Comparison of ENCODE assay signal across 9 mouse cellular contexts in genomic region chr19:57367201-57367600, GRCm38 (mm10). TPM values are rescaled to one million over a fixed set of nuclear protein-coding genes. Genes with fewer than 3 reads are reported as not detected.
DNase-seq lines count a peak whose midpoint lies in the region; ATAC-seq and TF ChIP-seq lines count a peak whose summit lies in the region.
"Had no signal": no experiment of that assay in that cellular context is flagged by ENCODE, and none has a peak within 500 bp of the region (broad histone marks: within the 10 kb centered on the region; RNA-seq: fewer than 3 reads in every experiment).

No protein-coding gene starts in this region.

- no peaks in the 10 kb centered on the region for H3K27me3 ChIP-seq in heart, embryonic 16.5 days (ENCODE audit: control insufficient read depth, insufficient read depth, low read length)
- no peaks in the 10 kb centered on the region for H3K27me3 ChIP-seq in liver, embryonic 15.5 days
- no peaks in the 10 kb centered on the region for H3K27me3 ChIP-seq in small intestine, adult 2 months (ENCODE audit: control insufficient read depth, insufficient read depth, low read length)
- no peaks in the 10 kb centered on the region for H3K27me3 ChIP-seq in hindbrain, embryonic 13.5 days
- H3K27me3 ChIP-seq: midbrain, embryonic 13.5 days had no signal

- 47% methylated on average over 4 of the region's 4 CpGs for WGBS in heart, embryonic 16.5 days
- 74% methylated on average over 4 of the region's 4 CpGs for WGBS in liver, embryonic 15.5 days (ENCODE audit: insufficient replicate concordance)
- 25% methylated on average over 4 of the region's 4 CpGs for WGBS in small intestine, adult 2 months
- WGBS in hindbrain, embryonic 13.5 days = 87% methylated on average over 4 of the region's 4 CpGs

- no peak for DNase-seq in heart, adult 11 months
- DNase-seq in layer of hippocampus, adult 9-11 months = no peak
- DNase-seq: kidney, postnatal 14 days had no signal

- no peak for TF ChIP-seq CTCF in small intestine, adult 2 months (IDR thresholded peaks at IDR 0.05; ENCODE audit: extremely low read depth, insufficient read length, insufficient replicate concordance, low read depth, low read length)

- peaks cover 60% of the 10 kb centered on the region for H3K4me1 ChIP-seq in heart, embryonic 16.5 days (ENCODE audit: control insufficient read depth, insufficient read depth, low read length)
- H3K4me1 ChIP-seq in liver, embryonic 15.5 days (replicated peaks) = peaks cover 72% of the 10 kb centered on the region
- H3K4me1 ChIP-seq in small intestine, adult 2 months (ENCODE audit: control insufficient read depth, insufficient read depth, insufficient read length, low read length) = peaks cover 37% of the 10 kb centered on the region
- peaks cover 53% of the 10 kb centered on the region for H3K4me1 ChIP-seq in hindbrain, embryonic 13.5 days (replicated peaks)

- peaks cover 18% of the 10 kb centered on the region for H3K36me3 ChIP-seq in heart, embryonic 16.5 days (ENCODE audit: control insufficient read depth, insufficient read depth)
- H3K36me3 ChIP-seq in liver, embryonic 15.5 days (replicated peaks) = peaks cover 33% of the 10 kb centered on the region
- peaks cover 28% of the 10 kb centered on the region for H3K36me3 ChIP-seq in small intestine, adult 2 months (ENCODE audit: control insufficient read depth, insufficient read depth, low read length)
- H3K36me3 ChIP-seq in hindbrain, embryonic 13.5 days = peaks cover 25% of the 10 kb centered on the region

- peak overlapping the region; percentile 73 for H3K27ac ChIP-seq in heart, embryonic 16.5 days (ENCODE audit: low read length)
- peak overlapping the region; percentile 53 for H3K27ac ChIP-seq in liver, embryonic 15.5 days (replicated peaks)
- peak overlapping the region; percentile 92 for H3K27ac ChIP-seq in small intestine, adult 2 months (ENCODE audit: insufficient read depth, low read depth, low read length)
- no peak overlapping the region for H3K27ac ChIP-seq in hindbrain, embryonic 13.5 days
- H3K27ac ChIP-seq: midbrain, embryonic 13.5 days had no signal

- ATAC-seq in heart, embryonic 16.5 days (replicated peaks; ENCODE audit: extremely low read depth, insufficient read depth, low FRiP score) = no peak; the same call in 1 of the 2 replicates
- peak; percentile 24 for ATAC-seq in common myeloid progenitor, adult 5-6 weeks (replicated peaks; ENCODE audit: low read depth, poor library complexity, severe bottlenecking)
- ATAC-seq in liver, embryonic 15.5 days (ENCODE audit: insufficient read depth) = peak; percentile 37
- ATAC-seq in hindbrain, embryonic 13.5 days (ENCODE audit: low FRiP score) = no peak
- ATAC-seq: midbrain, embryonic 13.5 days had no signal

- H3K9ac ChIP-seq in heart, embryonic 16.5 days (ENCODE audit: low read length) = no peak overlapping the region
- no peak overlapping the region for H3K9ac ChIP-seq in liver, embryonic 15.5 days
- no peak overlapping the region for H3K9ac ChIP-seq in hindbrain, embryonic 13.5 days
- H3K9ac ChIP-seq: midbrain, embryonic 13.5 days had no signal

- H3K9me3 ChIP-seq in heart, embryonic 16.5 days (replicated peaks; ENCODE audit: control insufficient read depth, low read length) = no peaks in the 10 kb centered on the region
- no peaks in the 10 kb centered on the region for H3K9me3 ChIP-seq in liver, embryonic 15.5 days (replicated peaks)
- H3K9me3 ChIP-seq in hindbrain, embryonic 13.5 days = no peaks in the 10 kb centered on the region
- H3K9me3 ChIP-seq: midbrain, embryonic 13.5 days had no signal

- H3K4me3 ChIP-seq in heart, embryonic 16.5 days (ENCODE audit: low read length) = no peak overlapping the region
- no peak overlapping the region for H3K4me3 ChIP-seq in liver, embryonic 15.5 days (replicated peaks)
- no peak overlapping the region for H3K4me3 ChIP-seq in small intestine, adult 2 months (ENCODE audit: low read depth, low read length)
- no peak overlapping the region for H3K4me3 ChIP-seq in hindbrain, embryonic 13.5 days
- H3K4me3 ChIP-seq: midbrain, embryonic 13.5 days had no signal

- 0 out of 2 replicates have a peak overlapping the region, but pooled peaks have one; percentile 20 for H3K4me2 ChIP-seq in heart, embryonic 16.5 days (ENCODE audit: low read depth, low read length)
- H3K4me2 ChIP-seq in liver, embryonic 15.5 days = peak overlapping the region; percentile 35; the same call in 1 of the 2 replicates
- no peak overlapping the region for H3K4me2 ChIP-seq in hindbrain, embryonic 13.5 days
- H3K4me2 ChIP-seq: midbrain, embryonic 13.5 days had no signal

- TF ChIP-seq POLR2A in small intestine, adult 2 months (IDR thresholded peaks at IDR 0.05; ENCODE audit: low read depth, low read length) = no peak

RNA-seq across cellular contexts. Expression of gene Fam160b1, which starts 6.7 kb away (rescaled TPM):
- 10.0 and 10.8 TPM in 2 replicates for polyA plus RNA-seq in heart, embryonic 16.5 days (2015; fragmentation: Nextera tagmentation; extraction: Ambion mirVana)
- 17.1 and 22.4 TPM in 2 replicates for total RNA-seq in common myeloid progenitor, adult 5-6 weeks (2017)
- polyA plus RNA-seq in liver, embryonic 15.5 days (2015; fragmentation: Nextera tagmentation; extraction: Ambion mirVana) = 6.0 and 6.6 TPM in 2 replicates
- polyA plus RNA-seq in small intestine, adult 2 months (2012; rRNA removed) = 6.4 and 11.5 TPM in 2 replicates
- polyA plus RNA-seq in hindbrain, embryonic 13.5 days (2015; fragmentation: Nextera tagmentation; extraction: Ambion mirVana) = 13.5 and 13.7 TPM in 2 replicates

RNA-seq across cellular contexts. Expression of gene Ablim1, which starts 52.5 kb away (rescaled TPM):
- polyA plus RNA-seq in heart, embryonic 16.5 days (2015; fragmentation: Nextera tagmentation; extraction: Ambion mirVana) = 72.6 and 76.3 TPM in 2 replicates
- 11.7 and 20.1 TPM in 2 replicates for total RNA-seq in common myeloid progenitor, adult 5-6 weeks (2017)
- polyA plus RNA-seq in liver, embryonic 15.5 days (2015; fragmentation: Nextera tagmentation; extraction: Ambion mirVana) = 9.5 and 11.3 TPM in 2 replicates
- 25.6 and 47.2 TPM in 2 replicates for polyA plus RNA-seq in small intestine, adult 2 months (2012; rRNA removed)
- polyA plus RNA-seq in hindbrain, embryonic 13.5 days (2015; fragmentation: Nextera tagmentation; extraction: Ambion mirVana) = 37.9 and 40.2 TPM in 2 replicates

Comparison
In these comparisons a context has a peak if more than half of its experiments do, and no peak if none do; other contexts are left out.
1. ATAC-seq: peak in common myeloid progenitor, adult 5-6 weeks (single experiment) and liver, embryonic 15.5 days (single experiment); none in heart, embryonic 16.5 days (single experiment) and hindbrain, embryonic 13.5 days (single experiment).